Mouse (Mus musculus) limb, embryonic 10.5 days (tissue): ENCODE data around the gene Ccdc117. TPM values are rescaled to one million over a fixed set of nuclear protein-coding genes. Genes with fewer than 3 reads are reported as not detected.
A peak's percentile ranks its signal among the peaks of the same experiment; 100 is the strongest.
"Not testable (repeated sequence)": the region's sequence is repeated elsewhere in the genome, so short reads cannot be mapped to it uniquely, and the experiment has no call there.

Experiments used
- DNase-seq: peaks from one replicate; pipeline ENCODE4 v3.0.0-alpha.2; 2017; ENCODE audit warnings: low spot score
- H3K27ac ChIP-seq: fragments of 300-500 bp; sonication (generic); 2 replicates; pipeline ENCODE4 v1.5.1; 2016; ENCODE audit warnings: mild to moderate bottlenecking
- H3K27me3 ChIP-seq: fragments of 300-500 bp; sonication (generic); 2 replicates; pipeline ENCODE4 v1.6.1; 2016; ENCODE audit warnings: low read depth, mild to moderate bottlenecking; ENCODE audit not compliant: poor library complexity, severe bottlenecking
- H3K36me3 ChIP-seq: fragments of 300-500 bp; sonication (generic); 2 replicates; pipeline ENCODE4 v1.6.1; 2016; ENCODE audit warnings: mild to moderate bottlenecking, moderate library complexity
- H3K4me1 ChIP-seq: fragments of 300-500 bp; sonication (generic); 2 replicates; pipeline ENCODE4 v1.6.1; 2016
- H3K4me3 ChIP-seq: fragments of 300-500 bp; sonication (generic); 2 replicates; pipeline ENCODE4 v1.5.1; 2016; ENCODE audit warnings: mild to moderate bottlenecking, moderate library complexity
- H3K9me3 ChIP-seq: fragments of 300-500 bp; sonication (generic); replicated peaks from 2 replicates; pipeline ENCODE4 v1.6.1; 2016; ENCODE audit warnings: mild to moderate bottlenecking
- WGBS: fragments of 180-500 bp; shearing (Covaris S2); methylation state at CpG from one replicate; pipeline ENCODE4 v1.1.7; 2016; 5-methylcytosine and 5-hydroxymethylcytosine counted together
- polyA plus RNA-seq: library from polyadenylated mRNA; unstranded; fragments of >200 nt; fragmentation: Nextera tagmentation; extraction: Ambion mirVana; gene quantifications from 2 replicates; pipeline ENCODE4 v1.2.1, GENCODE M21; 2016

Ccdc117 gene
- polyA plus RNA-seq, 1 experiment from 2014 or later: 31.8 TPM

DNA sequence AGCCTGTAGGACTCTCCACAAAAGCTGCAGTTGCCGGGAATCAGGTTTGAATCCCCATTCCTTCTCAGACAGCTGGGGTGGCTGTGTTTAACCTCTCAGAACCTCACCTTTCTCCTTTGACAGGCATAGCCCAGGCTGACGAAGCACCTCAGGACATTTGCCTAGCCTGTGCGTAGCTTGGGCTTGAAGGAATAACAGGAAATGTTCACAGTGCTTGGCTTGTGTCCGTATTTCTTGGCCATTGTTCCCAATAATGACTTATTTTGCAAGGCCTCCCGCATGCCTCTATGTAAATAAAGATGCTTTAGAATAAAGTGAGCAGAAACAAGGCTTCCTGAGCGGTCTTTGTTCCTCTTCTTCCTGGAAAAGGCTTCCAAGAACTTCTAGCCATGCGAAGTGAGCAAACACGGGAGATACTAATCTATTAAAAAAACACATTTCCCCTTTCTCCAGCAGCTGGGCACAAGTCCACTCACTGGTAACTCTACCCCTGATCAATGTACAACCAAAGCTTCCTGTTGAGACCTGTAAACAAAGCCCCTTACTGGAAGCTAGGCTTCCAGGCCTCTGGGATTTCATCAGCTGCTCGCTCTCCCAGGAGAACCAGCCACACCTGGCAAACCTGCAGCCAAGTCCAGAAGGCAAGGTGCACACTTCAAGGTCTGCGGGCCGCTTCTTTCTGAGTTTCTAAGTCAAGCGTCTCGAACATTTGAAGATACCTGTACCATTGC is 42.9 kb downstream of the Ccdc117 start:
- H3K27ac ChIP-seq: peak overlapping the region; percentile 2; the same call in 1 of the 2 replicates

DNA sequence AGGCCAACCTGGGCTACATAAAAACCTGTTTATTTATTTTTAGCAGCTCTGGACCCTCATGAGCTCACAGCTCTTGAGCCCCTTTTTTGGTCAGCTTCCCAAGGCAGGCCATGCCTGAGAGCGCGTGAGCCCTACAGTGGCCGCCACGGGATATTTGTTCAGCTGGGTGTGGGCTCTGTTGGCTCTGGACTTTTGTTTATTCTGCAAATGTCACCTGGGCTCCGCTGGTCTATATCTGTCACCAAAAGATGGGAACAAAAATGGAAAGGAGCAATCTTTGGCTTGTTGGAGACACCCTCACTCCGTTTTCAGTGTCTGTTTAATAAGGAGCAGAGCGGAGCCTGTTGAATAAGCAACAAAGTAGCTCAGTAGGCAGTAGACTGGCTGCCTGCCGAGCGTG is 43.6 kb downstream of the Ccdc117 start:
- Histone ChIP-seq H3K27ac (0 out of 2 replicates have a peak overlapping the region, but pooled peaks have one; percentile 2), H3K9me3 (no peaks in the 10 kb centered on the region), H3K27me3 (no peaks in the 10 kb centered on the region), H3K36me3 (no peaks in the 10 kb centered on the region), H3K4me3 (no peak overlapping the region), H3K4me1 (peaks cover 12% of the 10 kb centered on the region; the same call in 1 of the 2 replicates)
- DNase-seq: no peak
- WGBS: 89% methylated on average over 9 of the region's 9 CpGs

More for the DNA sequence above, 42.9 kb downstream of the Ccdc117 start:
- no peaks in the 10 kb centered on the region for H3K36me3 ChIP-seq
- H3K4me1 ChIP-seq: peaks cover 7% of the 10 kb centered on the region; the same call in 1 of the 2 replicates
- no peaks in the 10 kb centered on the region for H3K27me3 ChIP-seq
- DNase-seq: no peak
- WGBS: 87% methylated on average over 13 of the region's 13 CpGs
- H3K9me3 ChIP-seq: no peaks in the 10 kb centered on the region
- H3K4me3 ChIP-seq: no peak overlapping the region

DNA sequence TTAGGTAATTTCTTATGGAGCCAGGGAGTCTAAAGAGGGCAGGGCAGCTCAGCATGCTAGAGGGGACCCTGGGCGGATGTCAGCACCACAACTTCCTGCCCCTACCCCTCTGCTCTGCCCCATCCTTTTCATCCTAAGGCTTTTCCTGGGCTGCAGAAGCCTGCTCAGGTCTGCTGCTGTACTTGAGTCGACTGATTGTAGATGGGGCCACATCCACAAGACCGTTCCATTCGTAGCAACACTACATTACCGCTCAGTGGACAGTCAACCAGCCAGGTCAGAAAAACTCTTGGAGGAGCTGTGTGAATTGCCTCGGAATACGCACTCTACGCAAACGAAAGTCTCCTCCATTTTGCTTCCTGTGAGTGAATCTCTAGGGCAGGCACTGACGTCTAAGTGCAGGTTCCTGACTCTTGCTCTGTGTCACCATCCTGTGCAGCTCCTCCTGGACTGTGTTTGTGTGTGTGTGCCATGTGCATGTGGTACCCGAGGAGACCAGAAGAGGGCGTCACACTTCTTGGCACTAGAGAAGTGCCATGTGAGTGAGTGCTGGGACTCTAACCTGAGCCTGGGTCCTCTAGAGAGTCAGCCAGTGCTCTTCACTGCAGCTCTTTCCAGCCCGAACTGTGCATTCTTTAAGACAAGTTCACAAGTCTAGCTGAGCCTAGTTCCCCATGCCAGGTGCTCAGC is 45.3 kb downstream of the Ccdc117 start:
- Histone ChIP-seq H3K27ac (no peak overlapping the region), H3K4me1 (peaks cover 12% of the 10 kb centered on the region; the same call in 1 of the 2 replicates), H3K36me3 (no peaks in the 10 kb centered on the region), H3K9me3 (no peaks in the 10 kb centered on the region), H3K4me3 (no peak overlapping the region), H3K27me3 (no peaks in the 10 kb centered on the region)
- 92% methylated on average over 13 of the region's 13 CpGs for WGBS
- no peak for DNase-seq

DNA sequence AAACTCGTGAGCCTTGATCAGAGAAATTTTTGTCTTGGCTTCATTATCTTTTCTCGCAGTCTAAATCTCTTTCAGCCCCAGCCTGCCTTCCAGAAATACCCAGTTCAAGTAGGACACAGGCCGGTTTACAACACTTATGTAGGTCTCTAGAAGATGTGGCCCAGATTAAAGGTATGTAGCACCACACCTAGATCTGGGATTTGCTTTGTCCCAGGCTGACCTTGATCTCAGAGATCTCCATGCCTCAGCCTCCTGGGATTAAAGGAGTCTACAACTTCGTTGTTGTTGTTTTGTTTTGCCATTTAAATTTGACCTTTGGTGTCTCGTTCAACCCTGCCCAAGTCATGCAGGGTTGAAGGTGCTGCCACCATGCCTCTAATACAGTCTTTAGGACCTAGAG is 46.1 kb downstream of the Ccdc117 start:
- Histone ChIP-seq H3K27ac (no peak overlapping the region), H3K27me3 (no peaks in the 10 kb centered on the region), H3K9me3 (no peaks in the 10 kb centered on the region), H3K4me1 (peaks cover 12% of the 10 kb centered on the region; the same call in 1 of the 2 replicates), H3K4me3 (no peak overlapping the region), H3K36me3 (no peaks in the 10 kb centered on the region)
- WGBS: 85% methylated on average over 5 of the region's 5 CpGs
- DNase-seq: no peak

DNA sequence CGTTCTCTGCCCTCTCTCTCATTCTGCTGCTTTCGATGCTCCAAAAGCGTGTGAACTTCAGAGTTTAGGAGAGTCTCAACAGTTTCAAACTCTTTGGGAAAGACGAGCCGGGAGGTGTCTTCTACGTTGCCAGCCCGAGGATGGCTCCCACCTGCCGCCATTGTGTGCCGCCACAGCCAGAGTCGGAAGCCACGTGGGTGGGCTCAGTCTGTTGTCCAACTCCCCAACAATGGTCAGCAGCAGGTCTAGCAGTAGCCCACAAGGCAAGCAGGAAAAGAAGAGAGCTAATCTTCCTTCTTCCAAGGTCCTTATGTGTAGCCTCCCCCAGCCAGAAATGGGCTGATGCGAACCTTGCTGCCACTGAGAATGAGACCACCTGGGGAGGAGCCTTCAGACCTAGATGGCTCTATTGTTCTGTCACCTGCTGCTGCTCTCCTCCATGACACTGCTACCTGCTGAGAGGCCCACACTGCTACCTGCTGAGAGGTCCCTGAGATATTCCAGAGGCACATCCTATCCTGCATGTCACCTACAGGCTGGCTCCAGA is 46.6 kb downstream of the Ccdc117 start:
- Histone ChIP-seq H3K27ac (no peak overlapping the region), H3K9me3 (no peaks in the 10 kb centered on the region), H3K36me3 (no peaks in the 10 kb centered on the region), H3K4me3 (no peak overlapping the region), H3K27me3 (no peaks in the 10 kb centered on the region), H3K4me1 (peaks cover 12% of the 10 kb centered on the region; the same call in 1 of the 2 replicates)
- 83% methylated on average over 12 of the region's 12 CpGs for WGBS
- no peak for DNase-seq

DNA sequence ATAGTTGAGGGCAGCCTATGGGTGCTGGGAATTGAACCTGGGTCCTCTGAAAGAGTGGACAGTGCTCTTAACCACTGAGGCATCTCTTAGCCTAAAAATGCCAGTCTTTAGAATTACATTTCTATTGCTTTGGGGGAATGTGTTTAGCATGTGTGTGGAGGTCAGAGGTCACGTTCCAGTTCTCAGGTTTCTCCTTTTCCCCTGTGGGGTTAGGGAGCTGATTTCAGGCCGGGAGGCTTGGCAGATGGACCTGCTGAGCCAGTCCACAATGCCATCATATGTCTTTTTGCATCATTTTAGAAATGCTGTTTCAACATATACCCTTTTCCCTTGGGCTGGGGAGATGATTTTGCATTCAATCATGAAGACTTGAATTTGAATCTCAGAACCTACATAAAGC is 48.1 kb downstream of the Ccdc117 start:
- Histone ChIP-seq H3K4me1 (peaks cover 7% of the 10 kb centered on the region; the same call in 1 of the 2 replicates), H3K36me3 (no peaks in the 10 kb centered on the region), H3K9me3 (no peaks in the 10 kb centered on the region), H3K27ac (no peak overlapping the region), H3K4me3 (no peak overlapping the region), H3K27me3 (no peaks in the 10 kb centered on the region)
- peak; percentile 45 for DNase-seq
- 24% methylated on average over 2 of the region's 2 CpGs for WGBS

DNA sequence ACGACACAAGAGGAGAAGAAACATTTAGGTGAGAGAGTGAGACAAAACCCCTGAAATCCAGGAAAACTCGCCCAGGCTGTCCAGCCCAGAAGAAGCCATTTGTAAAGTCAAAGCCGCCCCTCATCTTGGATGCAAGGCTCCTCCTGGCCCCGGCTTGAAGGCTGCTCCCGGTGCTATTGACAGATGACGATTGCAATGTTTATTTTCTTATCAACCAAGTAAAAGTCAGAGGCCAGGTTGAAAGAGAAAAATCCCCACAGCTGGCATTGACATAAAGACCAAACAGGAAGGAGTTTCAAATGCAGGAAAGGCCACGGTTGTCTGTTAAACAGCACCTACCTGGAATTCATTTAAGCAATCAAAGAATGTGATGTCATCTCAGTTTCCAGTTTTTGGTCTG is 50.1 kb downstream of the Ccdc117 start:
- Histone ChIP-seq H3K4me1 (peaks cover 7% of the 10 kb centered on the region; the same call in 1 of the 2 replicates), H3K27me3 (no peaks in the 10 kb centered on the region), H3K27ac (no peak overlapping the region), H3K4me3 (no peak overlapping the region), H3K9me3 (no peaks in the 10 kb centered on the region), H3K36me3 (no peaks in the 10 kb centered on the region)
- WGBS: 66% methylated on average over 7 of the region's 7 CpGs
- DNase-seq: no peak

DNA sequence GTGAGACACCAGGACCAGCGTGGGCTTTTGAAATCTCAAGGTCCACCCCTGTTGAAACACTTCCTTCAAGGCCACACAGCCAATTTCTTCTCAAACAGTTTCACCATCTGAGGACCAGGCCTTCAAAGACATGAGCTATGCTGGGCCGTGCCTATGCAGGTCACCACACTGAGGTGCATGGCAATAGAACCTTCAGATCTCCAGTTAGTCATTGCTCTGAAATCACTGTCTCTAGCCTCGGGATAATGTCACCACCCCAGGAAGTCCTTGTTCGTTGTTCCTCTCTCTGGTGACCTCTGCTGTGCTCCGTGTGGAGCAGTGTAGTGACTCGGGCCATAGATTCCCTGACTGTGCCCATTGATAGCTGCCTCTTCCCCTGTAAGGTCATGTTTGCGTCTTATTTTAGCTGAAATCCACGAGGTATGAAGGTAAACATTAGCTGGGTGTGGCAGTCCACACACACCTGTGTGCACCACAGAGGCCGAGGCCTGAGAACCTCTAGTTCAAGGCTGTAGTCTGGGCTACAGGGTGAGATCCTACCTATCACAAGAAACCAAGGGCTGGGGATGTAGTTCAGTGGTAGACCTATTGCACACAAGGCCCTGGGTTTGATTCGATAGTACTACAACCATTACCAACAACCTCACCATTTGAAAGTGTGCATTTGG is 50.9 kb downstream of the Ccdc117 start:
- WGBS: 88% methylated on average over 10 of the region's 10 CpGs
- no peaks in the 10 kb centered on the region for H3K36me3 ChIP-seq
- DNase-seq: no peak
- H3K27me3 ChIP-seq: no peaks in the 10 kb centered on the region
- H3K4me3 ChIP-seq: no peak overlapping the region
- peaks cover 7% of the 10 kb centered on the region; the same call in 1 of the 2 replicates for H3K4me1 ChIP-seq
- H3K9me3 ChIP-seq: no peaks in the 10 kb centered on the region
- H3K27ac ChIP-seq: no peak overlapping the region

DNA sequence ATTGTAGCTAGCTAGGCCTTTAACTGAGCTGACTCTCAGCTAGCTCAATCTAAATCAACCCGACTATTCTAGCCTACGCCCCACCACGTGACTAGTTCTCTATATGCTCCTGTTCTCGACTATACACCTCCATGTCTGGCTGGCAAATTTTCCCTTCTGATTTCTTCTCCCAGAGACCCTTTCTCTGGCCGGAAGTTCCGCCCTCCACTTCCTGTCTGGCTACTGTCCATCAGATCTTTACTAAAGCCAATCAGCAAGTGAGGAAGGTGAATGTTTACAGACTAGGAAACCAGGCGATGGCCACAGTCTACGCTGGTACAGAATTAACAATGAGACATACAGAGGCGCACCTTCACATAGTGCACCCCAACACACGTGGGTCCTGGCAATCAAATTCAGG is 52.6 kb downstream of the Ccdc117 start:
- 92% methylated on average over 10 of the region's 10 CpGs for WGBS
- not testable (repeated sequence) for H3K27me3 ChIP-seq, H3K4me3 ChIP-seq, H3K9me3 ChIP-seq, H3K36me3 ChIP-seq, DNase-seq, H3K27ac ChIP-seq
- H3K4me1 ChIP-seq: peaks cover 11% of the 10 kb centered on the region

DNA sequence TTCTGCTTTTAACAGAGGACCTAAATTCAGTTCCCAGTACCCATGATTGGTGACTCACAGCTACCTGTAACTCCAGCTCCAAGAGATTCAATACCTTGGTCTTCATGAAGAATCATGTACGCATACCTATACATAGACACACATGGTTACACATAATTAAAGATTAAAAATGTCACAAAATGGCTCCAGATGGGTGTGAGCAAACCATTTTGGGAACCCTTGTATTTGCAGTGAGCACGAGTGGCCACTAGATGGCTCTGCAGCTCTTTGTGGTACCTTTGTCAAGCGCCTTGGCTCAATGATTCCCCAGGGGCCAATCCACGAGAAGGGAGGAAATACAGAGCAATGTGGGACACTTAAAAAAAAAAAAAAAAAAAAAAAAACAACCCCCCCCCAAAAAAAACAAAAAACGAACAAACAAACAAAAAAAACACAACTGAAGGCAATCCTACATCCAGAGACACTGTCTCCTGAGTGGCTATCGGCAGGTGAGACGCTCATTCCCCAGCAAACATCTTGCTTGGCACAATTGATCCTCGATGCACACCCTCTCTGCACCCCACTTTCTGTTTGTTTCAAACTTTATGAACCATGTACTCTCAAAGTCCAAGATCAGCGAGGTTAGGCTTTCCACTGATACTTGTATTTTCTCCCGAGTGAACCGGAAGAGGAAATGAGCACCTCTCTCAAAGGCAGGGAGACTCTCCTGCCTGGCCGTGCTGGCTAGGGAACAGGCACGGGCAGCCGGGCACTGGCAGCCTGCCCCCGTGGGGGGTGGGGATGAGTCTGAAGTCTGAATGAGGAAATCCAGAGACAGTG is 56.6 kb downstream of the Ccdc117 start:
- Histone ChIP-seq H3K4me3 (peak overlapping the region; percentile 47), H3K4me1 (peaks cover 4% of the 10 kb centered on the region; the same call in 1 of the 2 replicates), H3K36me3 (no peaks in the 10 kb centered on the region), H3K27ac (peak overlapping the region; percentile 64), H3K27me3 (no peaks in the 10 kb centered on the region), H3K9me3 (no peaks in the 10 kb centered on the region)
- peak; percentile 90 for DNase-seq
- WGBS: 25% methylated on average over 15 of the region's 15 CpGs

DNA sequence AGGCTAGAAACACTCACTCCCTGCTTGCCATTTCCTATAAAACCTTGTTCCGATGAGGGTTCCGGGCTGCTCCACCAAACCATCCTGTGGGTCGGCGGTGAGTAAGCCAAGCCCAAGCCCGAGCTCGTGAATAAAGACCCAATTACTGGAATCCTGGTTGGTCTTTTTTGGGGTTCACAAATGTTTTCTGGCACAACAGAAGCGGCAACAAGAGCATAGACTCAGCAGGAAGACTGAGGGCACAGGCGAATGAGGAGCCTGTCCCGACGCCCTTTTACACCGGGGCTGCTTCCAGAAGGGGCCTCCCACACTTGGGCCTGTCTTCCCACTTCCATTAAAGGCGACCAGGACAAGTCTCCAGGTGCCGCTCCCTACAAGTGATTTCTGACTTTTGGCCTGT is 59.4 kb downstream of the Ccdc117 start:
- Histone ChIP-seq H3K27ac (no peak overlapping the region), H3K4me1 (peaks cover 4% of the 10 kb centered on the region; the same call in 1 of the 2 replicates), H3K9me3 (no peaks in the 10 kb centered on the region), H3K27me3 (no peaks in the 10 kb centered on the region), H3K36me3 (no peaks in the 10 kb centered on the region), H3K4me3 (no peak overlapping the region)
- WGBS: 86% methylated on average over 13 of the region's 13 CpGs
- DNase-seq: no peak
